In genomic region chr19:47881538-47881937, GRCm38 (mm10) we compare ENCODE assay signal across 21 mouse cellular contexts. TPM values are rescaled to one million over a fixed set of nuclear protein-coding genes. Genes with fewer than 3 reads are reported as not detected.
DNase-seq lines count a peak whose midpoint lies in the region; ATAC-seq and TF ChIP-seq lines count a peak whose summit lies in the region.
"Had no signal": no experiment of that assay in that cellular context is flagged by ENCODE, and none has a peak within 500 bp of the region (broad histone marks: within the 10 kb centered on the region; RNA-seq: fewer than 3 reads in every experiment).

No protein-coding gene starts in this region.

- WGBS in midbrain, embryonic 11.5 days: 85% methylated on average over 7 of the region's 7 CpGs
- WGBS in midbrain, postnatal 0 days: 85% methylated on average over 7 of the region's 7 CpGs

- H3K9me3 ChIP-seq in midbrain, embryonic 11.5 days (ENCODE audit: control insufficient read depth, low read length): no peaks in the 10 kb centered on the region
- no peaks in the 10 kb centered on the region for H3K9me3 ChIP-seq in midbrain, postnatal 0 days (ENCODE audit: low read length)

- H3K27ac ChIP-seq in midbrain, embryonic 11.5 days (ENCODE audit: low read depth, low read length): no peak overlapping the region
- H3K27ac ChIP-seq in midbrain, postnatal 0 days (ENCODE audit: low read depth, low read length): no peak overlapping the region

- H3K4me1 ChIP-seq in midbrain, embryonic 11.5 days (ENCODE audit: control insufficient read depth, insufficient read depth, low read length): no peaks in the 10 kb centered on the region
- H3K4me1 ChIP-seq in midbrain, postnatal 0 days (ENCODE audit: insufficient read depth, low read length): no peaks in the 10 kb centered on the region

- TF ChIP-seq CTCF in midbrain, postnatal 0 days (IDR thresholded peaks at IDR 0.05): no peak

- no peak overlapping the region for H3K9ac ChIP-seq in midbrain, embryonic 11.5 days (ENCODE audit: low read length)
- no peak overlapping the region for H3K9ac ChIP-seq in midbrain, postnatal 0 days (replicated peaks; ENCODE audit: low read length, poor library complexity, severe bottlenecking)

- no peak for ATAC-seq in midbrain, embryonic 11.5 days (ENCODE audit: low FRiP score)
- ATAC-seq in midbrain, postnatal 0 days (ENCODE audit: low FRiP score): no peak
- ATAC-seq: activated CD4-positive, CD25-positive, alpha-beta regulatory T cell, adult 4 months; CD4-positive, CD25-positive, alpha-beta regulatory T cell, adult 4 months had no signal

- DNase-seq in heart, adult 11 months: peak; percentile 74
- DNase-seq in heart, postnatal 4 days: no peak
- peak; percentile 61 for DNase-seq in midbrain, embryonic 11.5 days (ENCODE audit: low spot score, missing footprints)
- DNase-seq in midbrain, postnatal 0 days (ENCODE audit: low spot score): no peak
- DNase-seq: adrenal gland, adult 2 months; adrenal gland, adult 8-10 months; adrenal gland, postnatal 10 days; adrenal gland, postnatal 14 days; adrenal gland, postnatal 25 days; adrenal gland, postnatal 36 days; cerebellum, adult 11 months; cerebellum, adult 11-12 months; cerebellum, adult 18-20 months had no signal

- H3K4me3 ChIP-seq in midbrain, embryonic 11.5 days (ENCODE audit: low read depth, low read length): no peak overlapping the region
- H3K4me3 ChIP-seq in midbrain, postnatal 0 days (ENCODE audit: low read depth, low read length): no peak overlapping the region

- H3K4me2 ChIP-seq in midbrain, embryonic 11.5 days: no peak overlapping the region
- H3K4me2 ChIP-seq in midbrain, postnatal 0 days (ENCODE audit: low read depth, low read length, poor library complexity, severe bottlenecking): no peak overlapping the region

- H3K36me3 ChIP-seq in midbrain, embryonic 11.5 days (ENCODE audit: control insufficient read depth, insufficient read depth, low read length): no peaks in the 10 kb centered on the region
- H3K36me3 ChIP-seq in midbrain, postnatal 0 days (ENCODE audit: insufficient read depth, low read length): no peaks in the 10 kb centered on the region
- H3K36me3 ChIP-seq: G1E had no signal

- H3K27me3 ChIP-seq in midbrain, embryonic 11.5 days (ENCODE audit: control insufficient read depth, insufficient read depth, low read length): no peaks in the 10 kb centered on the region
- no peaks in the 10 kb centered on the region; the same call in 1 of the 2 replicates for H3K27me3 ChIP-seq in midbrain, postnatal 0 days (ENCODE audit: insufficient read depth, low read length)
- H3K27me3 ChIP-seq: Patski had no signal

RNA-seq across cellular contexts. Expression of gene Gsto2, which starts 16.2 kb away (rescaled TPM):
- total RNA-seq in heart, postnatal 4 days (2021): 1 to 10 TPM; 1.5 to 1.8 TPM
- 1.4 and 1.8 TPM in 2 replicates for polyA plus RNA-seq in midbrain, embryonic 11.5 days (2014; fragmentation: Nextera tagmentation; extraction: Ambion mirVana)
- total RNA-seq in midbrain, postnatal 0 days (2014; rRNA removed): 0.16 and 0.66 TPM in 2 replicates
- 1.1 TPM in 2 replicates for polyA plus RNA-seq in midbrain, postnatal 0 days (2015; fragmentation: Nextera tagmentation; extraction: Ambion mirVana)
- total RNA-seq: MEL had no signal

RNA-seq across cellular contexts. Expression of gene Gsto1, which starts 26.8 kb away (rescaled TPM):
- total RNA-seq in heart, postnatal 4 days (2021): 10 to 100 TPM; 68.9 to 69.7 TPM
- polyA plus RNA-seq in midbrain, embryonic 11.5 days (2014; fragmentation: Nextera tagmentation; extraction: Ambion mirVana): 78.9 and 81.1 TPM in 2 replicates
- total RNA-seq in midbrain, postnatal 0 days (2014; rRNA removed): 95.4 and 142 TPM in 2 replicates
- 148 and 152 TPM in 2 replicates for polyA plus RNA-seq in midbrain, postnatal 0 days (2015; fragmentation: Nextera tagmentation; extraction: Ambion mirVana)

RNA-seq across cellular contexts. Expression of gene Cfap43, which starts 37.5 kb away (rescaled TPM):
- total RNA-seq in heart, postnatal 4 days (2021): not detected
- 0.05 and 0.07 TPM in 2 replicates for polyA plus RNA-seq in midbrain, embryonic 11.5 days (2014; fragmentation: Nextera tagmentation; extraction: Ambion mirVana)
- total RNA-seq in midbrain, postnatal 0 days (2014; rRNA removed): 0.66 and 4.2 TPM in 2 replicates
- 0.82 and 2.6 TPM in 2 replicates for polyA plus RNA-seq in midbrain, postnatal 0 days (2015; fragmentation: Nextera tagmentation; extraction: Ambion mirVana)
- total RNA-seq: adrenal gland, adult 18-20 months; adrenal gland, adult 2 months; adrenal gland, adult 8-10 months; adrenal gland, postnatal 10 days; adrenal gland, postnatal 14 days; adrenal gland, postnatal 25 days; adrenal gland, postnatal 36 days had no signal
- polyA plus RNA-seq: adrenal gland, adult 2 months; G1E had no signal

RNA-seq across cellular contexts. Expression of gene Itprip, which starts 37.6 kb away (rescaled TPM):
- total RNA-seq in heart, postnatal 4 days (2021): 10 to 100 TPM; 21.6 TPM
- 11.8 and 13.2 TPM in 2 replicates for polyA plus RNA-seq in midbrain, embryonic 11.5 days (2014; fragmentation: Nextera tagmentation; extraction: Ambion mirVana)
- 2.7 and 3.5 TPM in 2 replicates for total RNA-seq in midbrain, postnatal 0 days (2014; rRNA removed)
- 1.4 and 1.5 TPM in 2 replicates for polyA plus RNA-seq in midbrain, postnatal 0 days (2015; fragmentation: Nextera tagmentation; extraction: Ambion mirVana)

RNA-seq across cellular contexts. Expression of gene Cfap58, which starts 55.9 kb away (rescaled TPM):
- 1 to 10 TPM; 2.2 to 2.3 TPM for total RNA-seq in heart, postnatal 4 days (2021)
- 0.14 and 0.20 TPM in 2 replicates for polyA plus RNA-seq in midbrain, embryonic 11.5 days (2014; fragmentation: Nextera tagmentation; extraction: Ambion mirVana)
- 0.38 and 1.2 TPM in 2 replicates for total RNA-seq in midbrain, postnatal 0 days (2014; rRNA removed)
- polyA plus RNA-seq in midbrain, postnatal 0 days (2015; fragmentation: Nextera tagmentation; extraction: Ambion mirVana): 0.54 and 0.91 TPM in 2 replicates
- total RNA-seq: adrenal gland, adult 2 months; adrenal gland, postnatal 14 days; adrenal gland, postnatal 25 days; ES-E14; G1E; MEL had no signal
- polyA plus RNA-seq: adrenal gland, adult 2 months; C2C12; CD4-positive, CD25-positive, alpha-beta regulatory T cell, adult 4 months; G1E; Patski had no signal

Comparison
In these comparisons a context has a peak if more than half of its experiments do, and no peak if none do; other contexts are left out.
1. DNase-seq: peak in heart, adult 11 months (single experiment) and midbrain, embryonic 11.5 days (single experiment); none in heart, postnatal 4 days (single experiment) and midbrain, postnatal 0 days (single experiment).